ENCODE assay signal across 18 mouse cellular contexts in the genomic region with DNA sequence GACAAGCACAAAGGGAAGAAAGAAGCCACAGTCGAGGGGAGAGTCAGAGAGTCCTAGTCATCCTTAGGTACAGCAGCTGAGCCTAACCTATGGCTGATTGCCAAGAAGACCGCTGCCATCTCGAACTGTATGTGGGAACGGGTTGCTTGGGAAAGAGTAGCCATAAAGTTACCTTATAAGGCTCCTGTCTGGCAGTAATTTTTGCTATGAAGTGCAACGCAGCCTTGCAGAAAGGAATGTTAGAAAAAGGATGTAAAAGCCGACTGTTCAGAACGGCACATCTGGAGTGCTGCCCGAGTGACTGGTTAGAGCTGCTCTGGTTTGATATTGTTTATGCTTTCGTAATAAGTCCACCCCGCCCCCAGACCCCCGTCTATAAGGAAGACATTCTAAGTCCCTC. TPM values are rescaled to one million over a fixed set of nuclear protein-coding genes. Genes with fewer than 3 reads are reported as not detected.
DNase-seq lines count a peak whose midpoint lies in the region; ATAC-seq and TF ChIP-seq lines count a peak whose summit lies in the region.
"Had no signal": no experiment of that assay in that cellular context is flagged by ENCODE, and none has a peak within 500 bp of the region (broad histone marks: within the 10 kb centered on the region; RNA-seq: fewer than 3 reads in every experiment).

No protein-coding gene starts in this region.

- H3K4me2 ChIP-seq in stomach, embryonic 14.5 days (replicated peaks; ENCODE audit: low read depth, low read length) = no peak overlapping the region
- no peak overlapping the region for H3K4me2 ChIP-seq in stomach, postnatal 0 days (replicated peaks; ENCODE audit: low read depth)
- H3K4me2 ChIP-seq in kidney, postnatal 0 days (ENCODE audit: low read length) = no peak overlapping the region
- H3K4me2 ChIP-seq in forebrain, embryonic 11.5 days (ENCODE audit: low read depth, low read length, severe bottlenecking) = no peak overlapping the region
- H3K4me2 ChIP-seq in forebrain, embryonic 16.5 days (ENCODE audit: low read length) = no peak overlapping the region
- H3K4me2 ChIP-seq: midbrain, embryonic 13.5 days; stomach, embryonic 15.5 days had no signal

- H3K27ac ChIP-seq in stomach, embryonic 14.5 days (ENCODE audit: low read length) = no peak overlapping the region
- no peak overlapping the region for H3K27ac ChIP-seq in stomach, postnatal 0 days (replicated peaks)
- H3K27ac ChIP-seq in kidney, postnatal 0 days = peak overlapping the region; percentile 38; the same call in 1 of the 2 replicates
- no peak overlapping the region for H3K27ac ChIP-seq in forebrain, embryonic 11.5 days (ENCODE audit: low read depth, low read length)
- no peak overlapping the region for H3K27ac ChIP-seq in forebrain, embryonic 16.5 days (ENCODE audit: low read length)
- H3K27ac ChIP-seq: hindbrain, embryonic 10.5 days; left cerebral cortex, adult 2 months; midbrain, embryonic 13.5 days; stomach, embryonic 15.5 days had no signal

- ATAC-seq in stomach, embryonic 14.5 days (ENCODE audit: insufficient number of reproducible peaks, insufficient read depth, low FRiP score, low read depth) = peak; percentile 42; the same call in 1 of the 2 replicates
- ATAC-seq in stomach, postnatal 0 days (ENCODE audit: low FRiP score, low TSS enrichment) = no peak; the same call in 1 of the 2 replicates
- no peak; the same call in 1 of the 2 replicates for ATAC-seq in kidney, postnatal 0 days (replicated peaks; ENCODE audit: low FRiP score, low read depth)
- no peak for ATAC-seq in forebrain, embryonic 11.5 days (replicated peaks; ENCODE audit: low FRiP score)
- ATAC-seq in forebrain, embryonic 16.5 days = no peak
- ATAC-seq: forebrain, postnatal 0 days; liver, postnatal 0 days; midbrain, embryonic 13.5 days had no signal

- peaks cover 5% of the 10 kb centered on the region; the same call in 1 of the 2 replicates for H3K4me1 ChIP-seq in stomach, embryonic 14.5 days (ENCODE audit: control insufficient read depth, insufficient read depth, low read length)
- H3K4me1 ChIP-seq in stomach, postnatal 0 days (replicated peaks; ENCODE audit: control insufficient read depth, insufficient read depth) = peaks cover 4% of the 10 kb centered on the region; the same call in 1 of the 2 replicates
- peaks cover 18% of the 10 kb centered on the region; the same call in 1 of the 2 replicates for H3K4me1 ChIP-seq in kidney, postnatal 0 days (replicated peaks; ENCODE audit: insufficient read depth, low read length)
- no peaks in the 10 kb centered on the region for H3K4me1 ChIP-seq in forebrain, embryonic 11.5 days (replicated peaks; ENCODE audit: control insufficient read depth, insufficient read depth, low read length)
- 0 out of 2 replicates have a peak, but pooled peaks cover 3% of the 10 kb centered on the region for H3K4me1 ChIP-seq in forebrain, embryonic 16.5 days (replicated peaks; ENCODE audit: control insufficient read depth, insufficient read depth, low read length)

- TF ChIP-seq CTCF in stomach, postnatal 0 days (IDR thresholded peaks at IDR 0.05; ENCODE audit: low read depth) = no peak
- TF ChIP-seq CTCF in kidney, postnatal 0 days (IDR thresholded peaks at IDR 0.05; ENCODE audit: low read depth) = no peak

- H3K9ac ChIP-seq in stomach, embryonic 14.5 days (replicated peaks; ENCODE audit: low read depth, low read length) = no peak overlapping the region
- H3K9ac ChIP-seq in stomach, postnatal 0 days (ENCODE audit: low read length) = no peak overlapping the region
- H3K9ac ChIP-seq in kidney, postnatal 0 days (ENCODE audit: low read depth, low read length) = no peak overlapping the region
- no peak overlapping the region for H3K9ac ChIP-seq in forebrain, embryonic 11.5 days (ENCODE audit: low read length)
- H3K9ac ChIP-seq in forebrain, embryonic 16.5 days (replicated peaks; ENCODE audit: low read depth, low read length) = no peak overlapping the region
- H3K9ac ChIP-seq: forebrain, postnatal 0 days; liver, postnatal 0 days; midbrain, embryonic 13.5 days; stomach, embryonic 15.5 days had no signal

- H3K4me3 ChIP-seq in stomach, embryonic 14.5 days (ENCODE audit: low read depth, low read length) = no peak overlapping the region
- H3K4me3 ChIP-seq in stomach, postnatal 0 days (ENCODE audit: low read depth, low read length) = no peak overlapping the region
- H3K4me3 ChIP-seq in kidney, postnatal 0 days (replicated peaks; ENCODE audit: low read depth, low read length) = no peak overlapping the region
- no peak overlapping the region for H3K4me3 ChIP-seq in forebrain, embryonic 11.5 days (ENCODE audit: low read depth, low read length)
- no peak overlapping the region for H3K4me3 ChIP-seq in forebrain, embryonic 16.5 days (replicated peaks; ENCODE audit: low read length)
- H3K4me3 ChIP-seq: hindbrain, embryonic 10.5 days; left cerebral cortex, adult 2 months; midbrain, embryonic 13.5 days; stomach, embryonic 15.5 days had no signal

- TF ChIP-seq EP300 in stomach, postnatal 0 days (optimal IDR thresholded peaks at IDR 0.05) = no peak

- no peak for DNase-seq in stomach, postnatal 0 days (ENCODE audit: low spot score)
- peak; percentile 38 for DNase-seq in kidney, adult 18-20 months
- DNase-seq in kidney, postnatal 0 days (ENCODE audit: low spot score) = peak; percentile 43
- DNase-seq in forebrain, embryonic 11.5 days (ENCODE audit: low spot score) = no peak
- no peak for DNase-seq in heart, postnatal 14 days
- DNase-seq: cerebellum, adult 9-11 months; embryo, embryonic 11 days; forebrain, postnatal 0 days; heart, adult 11 months; liver; liver, postnatal 0 days; thymus, postnatal 25 days had no signal

- H3K27me3 ChIP-seq in stomach, embryonic 14.5 days (ENCODE audit: control insufficient read depth, insufficient read depth, low read length) = no peaks in the 10 kb centered on the region
- H3K27me3 ChIP-seq in stomach, postnatal 0 days (ENCODE audit: control insufficient read depth, insufficient read depth, low read length) = no peaks in the 10 kb centered on the region
- H3K27me3 ChIP-seq in kidney, postnatal 0 days (ENCODE audit: insufficient read depth, low read length) = no peaks in the 10 kb centered on the region
- no peaks in the 10 kb centered on the region for H3K27me3 ChIP-seq in forebrain, embryonic 11.5 days (ENCODE audit: control insufficient read depth, insufficient read depth, low read length)
- no peaks in the 10 kb centered on the region for H3K27me3 ChIP-seq in forebrain, embryonic 16.5 days (replicated peaks; ENCODE audit: control insufficient read depth, insufficient read depth, low read length)
- H3K27me3 ChIP-seq: stomach, embryonic 15.5 days had no signal

- H3K9me3 ChIP-seq in stomach, embryonic 14.5 days (ENCODE audit: control insufficient read depth, low read depth, low read length) = no peaks in the 10 kb centered on the region
- no peaks in the 10 kb centered on the region for H3K9me3 ChIP-seq in stomach, postnatal 0 days (ENCODE audit: control insufficient read depth, low read length)
- H3K9me3 ChIP-seq in kidney, postnatal 0 days (replicated peaks; ENCODE audit: low read length) = no peaks in the 10 kb centered on the region
- H3K9me3 ChIP-seq in forebrain, embryonic 11.5 days (ENCODE audit: control insufficient read depth, low read length) = no peaks in the 10 kb centered on the region
- no peaks in the 10 kb centered on the region for H3K9me3 ChIP-seq in forebrain, embryonic 16.5 days (ENCODE audit: control insufficient read depth, low read length)
- H3K9me3 ChIP-seq: hindbrain, embryonic 10.5 days; midbrain, embryonic 13.5 days; stomach, embryonic 15.5 days had no signal

- H3K36me3 ChIP-seq in stomach, embryonic 14.5 days (ENCODE audit: control insufficient read depth, insufficient read depth, low read length) = no peaks in the 10 kb centered on the region
- no peaks in the 10 kb centered on the region for H3K36me3 ChIP-seq in stomach, postnatal 0 days (ENCODE audit: control insufficient read depth, insufficient read depth, low read length)
- no peaks in the 10 kb centered on the region for H3K36me3 ChIP-seq in kidney, postnatal 0 days (ENCODE audit: insufficient read depth, low read length)
- H3K36me3 ChIP-seq in forebrain, embryonic 11.5 days (ENCODE audit: control insufficient read depth, insufficient read depth, low read length) = no peaks in the 10 kb centered on the region
- no peaks in the 10 kb centered on the region for H3K36me3 ChIP-seq in forebrain, embryonic 16.5 days (ENCODE audit: control insufficient read depth, insufficient read depth)
- H3K36me3 ChIP-seq: hindbrain, embryonic 10.5 days; midbrain, embryonic 13.5 days; stomach, embryonic 15.5 days had no signal

- WGBS in stomach, embryonic 14.5 days = 25% methylated on average over 11 of the region's 11 CpGs
- 27% methylated on average over 11 of the region's 11 CpGs for WGBS in stomach, postnatal 0 days
- 34% methylated on average over 11 of the region's 11 CpGs for WGBS in kidney, postnatal 0 days
- 73% methylated on average over 11 of the region's 11 CpGs for WGBS in forebrain, embryonic 11.5 days
- WGBS in forebrain, embryonic 16.5 days = 76% methylated on average over 11 of the region's 11 CpGs

- intact Hi-C loops in heart, postnatal 14 days (cut with DNase I) = no loop called here

RNA-seq across cellular contexts. Expression of gene Cdkn2aip, which starts 47.0 kb away (rescaled TPM):
- 23.7 and 24.2 TPM in 2 replicates for polyA plus RNA-seq in stomach, embryonic 14.5 days (2014; fragmentation: Nextera tagmentation; extraction: Ambion mirVana)
- 13.0 and 13.1 TPM in 2 replicates for polyA plus RNA-seq in stomach, postnatal 0 days (2015; fragmentation: Nextera tagmentation; extraction: Ambion mirVana)
- 23.6 and 27.5 TPM in 2 replicates for polyA plus RNA-seq in kidney, postnatal 0 days (2015; fragmentation: Nextera tagmentation; extraction: Ambion mirVana)
- polyA plus RNA-seq in forebrain, embryonic 11.5 days (2014; fragmentation: Nextera tagmentation; extraction: Ambion mirVana) = 45.7 and 46.3 TPM in 2 replicates
- 44.4 and 52.2 TPM in 2 replicates for polyA plus RNA-seq in forebrain, embryonic 16.5 days (2015; fragmentation: Nextera tagmentation; extraction: Ambion mirVana)
- total RNA-seq in heart, postnatal 14 days (2021) = 10 to 100 TPM; 11.0 to 11.6 TPM

Comparison
In these comparisons a context has a peak if more than half of its experiments do, and no peak if none do; other contexts are left out.
1. DNase-seq: peak in kidney, adult 18-20 months (single experiment) and kidney, postnatal 0 days (single experiment); none in stomach, postnatal 0 days (single experiment), forebrain, embryonic 11.5 days (single experiment) and heart, postnatal 14 days (0 of 2).